Mouse (Mus musculus): Measurements from ENCODE around the gene Srrm4.

The Srrm4 gene

GRCm38 (mm10) chr5:116406507-116406906 is 185.1 kb downstream of the Srrm4 start:
- no peak for DNase-seq (ENCODE audit: low spot score)

GRCm38 (mm10) chr5:116405934-116406333 is 185.7 kb downstream of the Srrm4 start:
- DNase-seq (ENCODE audit: low spot score): no peak

GRCm38 (mm10) chr5:116404063-116404462 is 187.6 kb downstream of the Srrm4 start:
- DNase-seq (ENCODE audit: low spot score): no peak

GRCm38 (mm10) chr5:116400801-116401200 is 190.8 kb downstream of the Srrm4 start:
- DNase-seq (ENCODE audit: low spot score): no peak

- DNase-seq (ENCODE audit: low spot score): no peak
These were observed 191.4 kb downstream of the Srrm4 start for GRCm38 (mm10) chr5:116400042-116400730.

- no peak for DNase-seq (ENCODE audit: low spot score)
These were observed 195.5 kb downstream of the Srrm4 start for GRCm38 (mm10) chr5:116396104-116396503.

- no peak for DNase-seq (ENCODE audit: low spot score)
These were observed 199.0 kb downstream of the Srrm4 start for GRCm38 (mm10) chr5:116392603-116393002.

GRCm38 (mm10) chr5:116389856-116390542 is 201.6 kb downstream of the Srrm4 start:
- DNase-seq (ENCODE audit: low spot score): no peak

- no peak for DNase-seq (ENCODE audit: low spot score)
These were observed 202.3 kb downstream of the Srrm4 start for GRCm38 (mm10) chr5:116389321-116389720.

All from ovary, postnatal 36 days (tissue).